Mouse (Mus musculus) MEL (cell line): ENCODE measurements at regions not wholly inside any gene's neighbourhood (a gene's known extent, or its start where the extent isn't known, plus 50 kb on each side); places are given as distances from the start of the nearest gene placed in this dataset.

ENCODE experiments used
- DNase-seq: peaks from one replicate; pipeline ENCODE4 v3.0.0; 2011; ENCODE audit warnings: low read depth, low spot score
- H3K27ac ChIP-seq: 2 replicates; pipeline ENCODE4 v1.5.1; 2012; ENCODE audit warnings: low read depth, mild to moderate bottlenecking, control low read depth, low read length, moderate library complexity; ENCODE audit not compliant: control insufficient read depth
- H3K27me3 ChIP-seq, 2 experiments: fragments of 150-350 bp in 1 of 2; sonication (generic) in 1 of 2; 2 replicates each; pipeline ENCODE4 v1.6.1; 2012; ENCODE audit warnings: low read length in 2 of 2, mild to moderate bottlenecking in 2 of 2, improper control_type of control experiment in 1 of 2, moderate library complexity in 1 of 2; ENCODE audit not compliant: insufficient read depth in 2 of 2, control insufficient read depth in 1 of 2
- H3K36me3 ChIP-seq, 2 experiments: 2 replicates each; pipeline ENCODE4 v1.6.1; 2012 to 2014; ENCODE audit warnings: low read length in 2 of 2, improper control_type of control experiment in 1 of 2, inconsistent platforms in 1 of 2, mild to moderate bottlenecking in 1 of 2; ENCODE audit not compliant: insufficient read depth in 2 of 2, control insufficient read depth in 1 of 2
- H3K4me1 ChIP-seq, 2 experiments: fragments of 150-350 bp in 1 of 2; sonication (generic) in 1 of 2; 2 replicates each; pipeline ENCODE4 v1.6.1; 2012; ENCODE audit warnings: low read length in 2 of 2, improper control_type of control experiment in 1 of 2, mild to moderate bottlenecking in 1 of 2; ENCODE audit not compliant: insufficient read depth in 2 of 2, control insufficient read depth in 1 of 2
- H3K4me3 ChIP-seq, 2 experiments: fragments of 150-350 bp in 1 of 2; sonication (generic) in 1 of 2; 2 replicates each; pipeline ENCODE4 v1.5.1; 2012; ENCODE audit warnings: low read depth in 2 of 2, low read length in 2 of 2, mild to moderate bottlenecking in 2 of 2, moderate library complexity in 2 of 2, control low read depth in 1 of 2, improper control_type of control experiment in 1 of 2; ENCODE audit not compliant: control insufficient read depth in 1 of 2, insufficient read depth in 1 of 2
- H3K79me2 ChIP-seq: 2 replicates; pipeline ENCODE4 v1.6.1; 2012; ENCODE audit warnings: mild to moderate bottlenecking, low read length, moderate library complexity; ENCODE audit not compliant: control insufficient read depth, poor library complexity, insufficient read depth
- H3K9ac ChIP-seq: 2 replicates; pipeline ENCODE4 v1.6.1; 2012; ENCODE audit warnings: low read depth, mild to moderate bottlenecking, control low read depth, low read length, moderate library complexity; ENCODE audit not compliant: control insufficient read depth, poor library complexity, severe bottlenecking
- H3K9me3 ChIP-seq: fragments of 150-350 bp; sonication (generic); replicated peaks from 2 replicates; pipeline ENCODE4 v1.6.1; 2012; ENCODE audit warnings: mild to moderate bottlenecking, low read length, improper control_type of control experiment, moderate library complexity; ENCODE audit not compliant: insufficient read depth
- CHD2 ChIP-seq: IDR thresholded peaks from 2 replicates; pipeline ENCODE4 v1.6.1; 2011; ENCODE audit warnings: low read length, improper control_type of control experiment
- CTCF ChIP-seq, 3 experiments: IDR thresholded peaks in 2 of 3; conservative IDR thresholded peaks in 1 of 3; 2 replicates each; pipeline ENCODE4 v1.5.1; 2011 to 2012; ENCODE audit warnings: low read length in 3 of 3, low read depth in 2 of 3, mild to moderate bottlenecking in 2 of 3, improper control_type of control experiment in 1 of 3, inconsistent platforms in 1 of 3, mixed read lengths in 1 of 3, moderate library complexity in 1 of 3; ENCODE audit not compliant: control insufficient read depth in 1 of 3, insufficient read depth in 1 of 3, poor library complexity in 1 of 3, severe bottlenecking in 1 of 3
- E2F4 ChIP-seq: IDR thresholded peaks from 2 replicates; pipeline ENCODE4 v1.6.1; 2011; ENCODE audit warnings: low read depth, low read length, improper control_type of control experiment, borderline replicate concordance
- ELF1 ChIP-seq: IDR thresholded peaks from 2 replicates; pipeline ENCODE4 v1.6.1; 2014; ENCODE audit warnings: low read depth, mild to moderate bottlenecking, inconsistent platforms, low read length, improper control_type of control experiment, moderate library complexity
- EP300 ChIP-seq, 2 experiments: IDR thresholded peaks; 2 replicates each; pipeline ENCODE4 v1.6.1; 2011; ENCODE audit warnings: improper control_type of control experiment in 2 of 2, low read length in 2 of 2, low read depth in 1 of 2, mild to moderate bottlenecking in 1 of 2
- MAX ChIP-seq: IDR thresholded peaks from 2 replicates; pipeline ENCODE4 v1.6.1; 2011; ENCODE audit warnings: low read length, improper control_type of control experiment
- MAZ ChIP-seq: IDR thresholded peaks from 2 replicates; pipeline ENCODE4 v1.6.1; 2012; ENCODE audit warnings: low read depth, mild to moderate bottlenecking, inconsistent platforms, low read length, improper control_type of control experiment
- MYB ChIP-seq: IDR thresholded peaks from 2 replicates; pipeline ENCODE4 v1.6.1; 2011; ENCODE audit warnings: mild to moderate bottlenecking, low read depth, low read length, improper control_type of control experiment
- MYC ChIP-seq: IDR thresholded peaks from 2 replicates; pipeline ENCODE4 v1.6.1; 2011; ENCODE audit warnings: low read depth, mild to moderate bottlenecking, low read length, improper control_type of control experiment, moderate library complexity
- POLR2AphosphoS5 ChIP-seq: IDR thresholded peaks from 2 replicates; pipeline ENCODE4 v1.6.1; 2012; ENCODE audit warnings: low read depth, borderline replicate concordance, mild to moderate bottlenecking, inconsistent platforms, low read length, moderate library complexity, mixed read lengths
- RCOR1 ChIP-seq: IDR thresholded peaks from 2 replicates; pipeline ENCODE4 v1.6.1; 2012; ENCODE audit warnings: low read depth, mild to moderate bottlenecking, inconsistent platforms, low read length, improper control_type of control experiment
- SIN3A ChIP-seq: IDR thresholded peaks from 2 replicates; pipeline ENCODE4 v1.6.1; 2012; ENCODE audit warnings: low read length, improper control_type of control experiment, inconsistent platforms
- TCF12 ChIP-seq: IDR thresholded peaks from 2 replicates; pipeline ENCODE4 v1.6.1; 2014; ENCODE audit warnings: low read depth, mild to moderate bottlenecking, inconsistent platforms, low read length, improper control_type of control experiment, moderate library complexity
- ZKSCAN1 ChIP-seq: IDR thresholded peaks from 2 replicates; pipeline ENCODE4 v1.6.1; 2012; ENCODE audit warnings: low read depth, mild to moderate bottlenecking, inconsistent platforms, low read length, improper control_type of control experiment, moderate library complexity
- ZMIZ1 ChIP-seq: IDR thresholded peaks from 2 replicates; pipeline ENCODE4 v1.6.1; 2012; ENCODE audit warnings: low read depth, mild to moderate bottlenecking, inconsistent platforms, low read length, improper control_type of control experiment, moderate library complexity

DNA sequence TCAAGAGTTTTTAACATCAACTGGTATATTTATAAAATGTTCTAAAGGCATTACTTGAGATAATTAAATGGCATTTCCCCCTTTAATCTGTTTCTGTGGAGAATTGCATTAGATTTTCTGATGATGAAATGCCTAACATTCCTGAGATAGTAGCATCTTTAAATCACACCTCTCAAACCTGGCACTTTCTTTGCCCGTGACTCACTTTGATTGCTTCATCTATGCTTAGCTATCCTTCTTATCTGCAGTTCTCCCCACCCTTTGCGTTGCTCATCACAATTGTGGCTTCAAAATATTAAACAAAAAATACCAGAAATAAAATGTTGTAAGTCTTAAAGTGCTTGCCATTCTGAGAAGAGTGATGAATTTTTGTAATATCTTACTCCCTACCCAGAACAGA is 250.3 kb downstream of the 1190002N15Rik start:
- no peaks in the 10 kb centered on the region for H3K79me2 ChIP-seq
- no peak for DNase-seq
- no peak overlapping the region for H3K27ac ChIP-seq
- no peaks in the 10 kb centered on the region for H3K9me3 ChIP-seq
- H3K27me3 ChIP-seq: no peaks in the 10 kb centered on the region
- H3K4me1 ChIP-seq: no peaks in the 10 kb centered on the region
- no peak overlapping the region for H3K9ac ChIP-seq
- H3K36me3 ChIP-seq: no peaks in the 10 kb centered on the region
- H3K4me3 ChIP-seq: no peak overlapping the region
- TF ChIP-seq EP300 (IDR thresholded peaks at IDR 0.05; ENCODE audit: low read depth in 1 of 2, low read length in 2 of 2) (no peak), MAX (no peak), TCF12 (no peak), CTCF (IDR thresholded peaks at IDR 0.05 in 2 of 3, conservative IDR thresholded peaks at IDR 0.05 in 1 of 3; ENCODE audit: control insufficient read depth in 1 of 3, insufficient read depth in 1 of 3, low read depth in 2 of 3, low read length in 3 of 3, poor library complexity in 1 of 3, severe bottlenecking in 1 of 3) (no peak), RCOR1 (no peak)

DNA sequence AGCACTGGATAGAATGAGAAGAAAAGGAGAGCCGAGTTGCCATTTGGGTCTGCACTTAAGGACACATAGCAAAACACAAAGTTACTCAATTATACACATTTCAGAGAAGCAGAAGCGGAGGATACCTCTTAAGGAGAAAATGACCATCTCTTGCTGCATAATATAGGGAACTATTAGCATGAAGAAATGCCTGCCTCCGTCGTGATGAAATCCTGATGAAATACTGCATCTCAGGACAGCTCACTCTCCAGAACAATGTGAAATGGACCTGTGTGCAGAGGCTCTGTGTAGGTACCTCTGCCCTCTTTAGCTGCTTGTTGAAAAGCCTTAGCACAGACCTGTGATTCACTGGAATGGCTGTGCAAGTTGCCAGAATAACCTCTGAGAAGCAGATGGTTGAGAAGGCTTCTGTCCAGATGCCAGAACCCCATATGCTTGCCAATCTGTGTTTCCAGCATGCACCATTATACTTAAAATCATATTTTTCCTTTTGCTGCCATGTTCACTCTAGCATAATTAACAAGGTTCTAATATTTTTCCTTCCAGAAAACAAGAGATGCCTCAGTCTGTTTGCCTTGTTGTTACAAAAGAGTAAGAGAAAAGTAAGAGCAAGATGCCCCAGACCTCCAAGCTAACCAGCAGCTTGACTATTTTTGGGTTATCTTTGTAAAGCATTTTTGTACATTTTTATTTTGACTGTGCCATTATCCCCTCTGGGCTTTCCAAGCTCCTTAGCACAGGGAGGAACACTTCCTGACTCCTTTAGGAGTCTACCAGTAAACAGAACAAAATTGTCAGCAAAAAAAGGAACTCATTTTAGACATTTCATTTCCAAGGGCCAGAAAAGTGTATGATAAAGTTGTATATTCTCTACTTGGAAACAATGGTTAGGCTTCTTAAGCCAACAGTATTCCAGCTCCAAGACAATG is 259.0 kb downstream of the 1190002N15Rik start:
- H3K27ac ChIP-seq: no peak overlapping the region
- no peak overlapping the region for H3K9ac ChIP-seq
- H3K4me1 ChIP-seq: no peaks in the 10 kb centered on the region
- no peaks in the 10 kb centered on the region for H3K36me3 ChIP-seq
- no peaks in the 10 kb centered on the region for H3K79me2 ChIP-seq
- no peak overlapping the region for H3K4me3 ChIP-seq
- no peak for TF ChIP-seq ZMIZ1
- no peak for TF ChIP-seq MYB
- no peak for TF ChIP-seq ELF1
- no peak for TF ChIP-seq E2F4
- no peak for TF ChIP-seq POLR2AphosphoS5
- TF ChIP-seq ZKSCAN1: no peak
- no peak for TF ChIP-seq SIN3A
- no peak for TF ChIP-seq MYC
- TF ChIP-seq MAZ: no peak
- no peak for TF ChIP-seq CHD2
- no peak for DNase-seq
- H3K9me3 ChIP-seq: no peaks in the 10 kb centered on the region
- no peaks in the 10 kb centered on the region for H3K27me3 ChIP-seq
